In the genomic region with DNA sequence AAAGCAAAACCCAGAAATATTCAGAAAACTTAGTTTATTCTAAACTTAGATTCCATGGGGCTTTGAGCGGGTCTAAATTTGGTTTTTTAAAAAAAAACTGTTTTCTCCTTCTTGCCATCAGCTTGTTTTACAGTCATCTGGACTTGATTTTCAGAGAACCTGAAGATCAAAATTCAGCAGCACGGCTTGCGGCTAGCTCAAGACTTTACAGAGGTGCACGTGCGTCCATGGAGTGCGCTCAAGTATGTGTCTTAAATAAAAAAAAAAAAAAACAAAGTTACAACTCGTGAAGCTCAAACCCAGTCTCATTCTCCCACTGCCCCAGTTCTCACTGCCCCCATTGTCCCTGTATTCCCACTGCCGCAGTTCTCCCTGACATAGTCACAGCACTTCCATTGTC, we compare ENCODE assay signal across 23 mouse cellular contexts.
A peak's percentile ranks its signal among the peaks of the same experiment; 100 is the strongest.
DNase-seq lines count a peak whose midpoint lies in the region; ATAC-seq and TF ChIP-seq lines count a peak whose summit lies in the region.
"Had no signal": no experiment of that assay in that cellular context is flagged by ENCODE, and none has a peak within 500 bp of the region (broad histone marks: within the 10 kb centered on the region; RNA-seq: fewer than 3 reads in every experiment).

No protein-coding gene starts in this region.

- no peak overlapping the region for H3K4me2 ChIP-seq in embryonic facial prominence, embryonic 12.5 days (replicated peaks)
- no peak overlapping the region for H3K4me2 ChIP-seq in limb, embryonic 14.5 days (replicated peaks; ENCODE audit: low read depth, low read length, severe bottlenecking)
- H3K4me2 ChIP-seq: forebrain, embryonic 15.5 days; heart, embryonic 11.5 days; heart, embryonic 15.5 days had no signal

- no peaks in the 10 kb centered on the region for H3K36me3 ChIP-seq in embryonic facial prominence, embryonic 12.5 days
- no peaks in the 10 kb centered on the region for H3K36me3 ChIP-seq in limb, embryonic 10.5 days
- no peaks in the 10 kb centered on the region for H3K36me3 ChIP-seq in limb, embryonic 14.5 days (ENCODE audit: control insufficient read depth, insufficient read depth, low read length)
- H3K36me3 ChIP-seq: forebrain, embryonic 15.5 days; G1E; heart, embryonic 15.5 days; hindbrain, embryonic 10.5 days had no signal

- ATAC-seq in frontal cortex, adult (ENCODE audit: low TSS enrichment) = 0 out of 2 replicates have a peak, but pooled peaks have one; percentile 23
- 0 out of 2 replicates have a peak, but pooled peaks have one; percentile 64 for ATAC-seq in embryonic facial prominence, embryonic 12.5 days (ENCODE audit: insufficient number of reproducible peaks, insufficient read depth, low FRiP score, low TSS enrichment)
- no peak for ATAC-seq in limb, embryonic 14.5 days (ENCODE audit: low FRiP score, low read depth)
- no peak for ATAC-seq in erythroblast, adult 5-6 weeks (replicated peaks; ENCODE audit: low FRiP score, poor library complexity, severe bottlenecking)
- ATAC-seq: CD4-positive, CD25-positive, alpha-beta regulatory T cell, adult 4 months; forebrain, embryonic 15.5 days; hindbrain, postnatal 0 days had no signal

- no peak for TF ChIP-seq POLR2A in limb, embryonic 14.5 days (IDR thresholded peaks at IDR 0.05; ENCODE audit: borderline replicate concordance, extremely low read depth, insufficient read depth, insufficient read length)

- no peak for DNase-seq in frontal cortex, adult 2 months (ENCODE audit: extremely low spot score in 1 of 2, low spot score in 1 of 2)
- no peak for DNase-seq in limb, embryonic 10.5 days (ENCODE audit: low spot score)
- peak; percentile 29 for DNase-seq in limb, embryonic 14.5 days (ENCODE audit: low spot score)
- DNase-seq in right cerebral cortex, postnatal 4 days = no peak
- DNase-seq in left cerebral cortex, adult 8-10 months (ENCODE audit: low spot score in 2 of 2) = no peak
- DNase-seq: adrenal gland, adult 8-10 months; B cell, adult 2 months; cerebellum, adult 11 months; cerebellum, adult 9-10 months; cerebellum, postnatal 25 days; gastrocnemius, postnatal 14 days; heart, adult 2 months; heart, postnatal 14 days had no signal

- peak overlapping the region; percentile 63; the same call in 1 of the 2 replicates for H3K27ac ChIP-seq in embryonic facial prominence, embryonic 12.5 days
- H3K27ac ChIP-seq in limb, embryonic 10.5 days = peak overlapping the region; percentile 32; the same call in 1 of the 2 replicates
- H3K27ac ChIP-seq in limb, embryonic 14.5 days (replicated peaks; ENCODE audit: low read depth, low read length) = no peak overlapping the region
- H3K27ac ChIP-seq: forebrain, embryonic 15.5 days; heart, adult 2 months; heart, embryonic 15.5 days; hindbrain, embryonic 10.5 days; hindbrain, postnatal 0 days had no signal

- no peak overlapping the region for H3K9ac ChIP-seq in embryonic facial prominence, embryonic 12.5 days
- no peak overlapping the region for H3K9ac ChIP-seq in limb, embryonic 14.5 days (ENCODE audit: low read depth, low read length, severe bottlenecking)
- H3K9ac ChIP-seq: forebrain, embryonic 15.5 days; heart, embryonic 15.5 days had no signal

- no peaks in the 10 kb centered on the region for H3K9me3 ChIP-seq in embryonic facial prominence, embryonic 12.5 days
- H3K9me3 ChIP-seq in limb, embryonic 10.5 days (replicated peaks) = no peaks in the 10 kb centered on the region
- H3K9me3 ChIP-seq in limb, embryonic 14.5 days (ENCODE audit: control insufficient read depth, low read length) = no peaks in the 10 kb centered on the region
- H3K9me3 ChIP-seq: forebrain, embryonic 15.5 days; heart, embryonic 15.5 days; hindbrain, embryonic 10.5 days had no signal

- WGBS in embryonic facial prominence, embryonic 12.5 days = 36% methylated on average over 8 of the region's 8 CpGs
- 74% methylated on average over 8 of the region's 8 CpGs for WGBS in limb, embryonic 10.5 days
- 21% methylated on average over 8 of the region's 8 CpGs for WGBS in limb, embryonic 14.5 days

- no peak overlapping the region for H3K4me3 ChIP-seq in embryonic facial prominence, embryonic 12.5 days
- H3K4me3 ChIP-seq in limb, embryonic 10.5 days = no peak overlapping the region
- no peak overlapping the region for H3K4me3 ChIP-seq in limb, embryonic 14.5 days (replicated peaks; ENCODE audit: low read length)
- H3K4me3 ChIP-seq: forebrain, embryonic 15.5 days; heart, adult 2 months; heart, embryonic 15.5 days; hindbrain, embryonic 10.5 days had no signal

- no peaks in the 10 kb centered on the region for H3K4me1 ChIP-seq in embryonic facial prominence, embryonic 12.5 days
- H3K4me1 ChIP-seq in limb, embryonic 10.5 days = peaks cover 7% of the 10 kb centered on the region; the same call in 1 of the 2 replicates
- peaks cover 4% of the 10 kb centered on the region for H3K4me1 ChIP-seq in limb, embryonic 14.5 days (ENCODE audit: control insufficient read depth, insufficient read depth, low read length)
- H3K4me1 ChIP-seq: forebrain, embryonic 15.5 days; heart, embryonic 15.5 days; hindbrain, embryonic 10.5 days had no signal

- no peaks in the 10 kb centered on the region for H3K27me3 ChIP-seq in embryonic facial prominence, embryonic 12.5 days
- no peaks in the 10 kb centered on the region for H3K27me3 ChIP-seq in limb, embryonic 10.5 days (ENCODE audit: low read depth, poor library complexity, severe bottlenecking)
- H3K27me3 ChIP-seq in limb, embryonic 14.5 days (ENCODE audit: control insufficient read depth, insufficient read depth, low read length) = no peaks in the 10 kb centered on the region
- H3K27me3 ChIP-seq: forebrain, embryonic 15.5 days; heart, embryonic 15.5 days had no signal

Comparison
In these comparisons a context has a peak if more than half of its experiments do, and no peak if none do; other contexts are left out.
1. ATAC-seq: peak in frontal cortex, adult (single experiment) and embryonic facial prominence, embryonic 12.5 days (single experiment); none in limb, embryonic 14.5 days (single experiment) and erythroblast, adult 5-6 weeks (single experiment).